Mouse (Mus musculus) C2C12 (cell line): ENCODE measurements at regions not wholly inside any gene's neighbourhood (a gene's known extent, or its start where the extent isn't known, plus 50 kb on each side); places are given as distances from the start of the nearest gene placed in this dataset.

Experiments used
- H3K27me3 ChIP-seq: one replicate; pipeline ENCODE4 v1.6.1; 2011; ENCODE audit not compliant: control insufficient read depth, insufficient read depth, insufficient read length
- H3K36me3 ChIP-seq: one replicate; pipeline ENCODE4 v1.6.1; 2011; ENCODE audit not compliant: control insufficient read depth, insufficient read depth
- H3K4me3 ChIP-seq: one replicate; pipeline ENCODE4 v1.5.1; 2011; ENCODE audit warnings: mild to moderate bottlenecking, control low read depth; ENCODE audit not compliant: poor library complexity, insufficient read depth, severe bottlenecking
- H3K79me2 ChIP-seq: one replicate; pipeline ENCODE4 v1.6.1; 2011; ENCODE audit not compliant: control insufficient read depth, insufficient read depth
- H3K79me3 ChIP-seq: one replicate; pipeline ENCODE4 v1.6.1; 2011; ENCODE audit warnings: low read depth, control low read depth
- H3ac ChIP-seq: one replicate; pipeline ENCODE3; 2011; ENCODE audit warnings: low read depth; ENCODE audit not compliant: control insufficient read depth, insufficient read length
- CEBPB ChIP-seq: IDR thresholded peaks from one replicate; pipeline ENCODE4 v1.6.1; 2011; ENCODE audit warnings: low read depth, mild to moderate bottlenecking, control low read depth, moderate library complexity
- CTCF ChIP-seq: IDR thresholded peaks from one replicate; pipeline ENCODE4 v1.5.1; 2011; ENCODE audit not compliant: control insufficient read depth, insufficient read depth, insufficient read length
- FOSL1 ChIP-seq: IDR thresholded peaks from one replicate; pipeline ENCODE4 v1.8.0; 2011; ENCODE audit warnings: mild to moderate bottlenecking, low read length; ENCODE audit not compliant: poor library complexity, insufficient read depth, severe bottlenecking
- MAX ChIP-seq: IDR thresholded peaks from one replicate; pipeline ENCODE4 v1.6.1; 2011; ENCODE audit warnings: mild to moderate bottlenecking, control low read depth
- MYOD1 ChIP-seq: IDR thresholded peaks from one replicate; pipeline ENCODE4 v1.6.1; 2011; ENCODE audit warnings: low read depth; ENCODE audit not compliant: control insufficient read depth, insufficient read length
- MYOG ChIP-seq: IDR thresholded peaks from one replicate; pipeline ENCODE4 v1.6.1; 2011; ENCODE audit not compliant: control insufficient read depth, insufficient read length; ENCODE audit errors: extremely low read depth
- USF1 ChIP-seq: IDR thresholded peaks from one replicate; pipeline ENCODE4 v1.6.1; 2011; ENCODE audit warnings: low read depth, mild to moderate bottlenecking, control low read depth, moderate library complexity

DNA sequence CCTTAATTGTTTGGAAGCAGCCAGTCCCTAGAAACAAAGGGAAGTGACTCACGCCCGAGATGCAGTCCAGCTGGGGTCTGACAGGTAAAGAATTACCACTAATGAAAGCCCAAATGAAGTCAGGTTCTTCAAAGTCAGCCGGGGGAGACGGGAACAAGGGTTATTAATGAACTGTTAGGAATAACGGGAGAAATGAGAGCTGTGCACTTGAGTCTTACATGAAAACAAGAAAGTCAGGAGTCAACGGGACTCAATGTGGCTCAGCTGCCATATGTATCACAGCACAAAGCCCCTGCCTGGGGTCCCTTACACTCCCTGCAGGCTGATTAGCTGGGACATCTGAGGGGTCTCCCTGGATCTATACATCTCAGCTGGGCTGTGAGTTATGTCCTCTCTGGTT is 354.7 kb upstream of the Adamts9 start:
- H3K79me2 ChIP-seq, result no peaks in the 10 kb centered on the region
- no peak for TF ChIP-seq FOSL1
- TF ChIP-seq MYOG, result no peak
- no peak for TF ChIP-seq CTCF
- TF ChIP-seq USF1, result no peak
- TF ChIP-seq MAX, result no peak
- TF ChIP-seq CEBPB, result no peak
- no peak for TF ChIP-seq MYOD1

DNA sequence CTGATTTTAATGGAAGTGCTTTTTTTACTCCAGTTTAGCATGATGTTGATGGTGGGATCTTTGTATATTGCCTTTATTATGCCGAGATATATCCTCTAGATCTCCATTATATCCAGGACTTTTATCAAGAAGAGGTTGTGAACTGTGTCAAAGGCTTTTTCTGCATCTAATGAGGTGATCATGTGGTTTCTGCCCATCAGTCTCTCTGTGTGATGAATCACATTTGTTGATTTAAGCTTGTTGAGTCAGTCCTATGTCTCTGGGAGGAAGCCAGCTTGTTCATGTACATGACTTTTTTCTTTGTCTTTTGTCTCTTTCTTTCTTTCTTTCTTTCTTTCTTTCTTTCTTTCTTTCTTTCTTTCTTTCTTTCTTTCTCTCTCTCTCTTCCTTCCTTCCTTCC is 348.4 kb upstream of the Adamts9 start:
- Histone ChIP-seq H3K79me2 (no peaks in the 10 kb centered on the region), H3K36me3 (no peaks in the 10 kb centered on the region), H3K79me3 (no peaks in the 10 kb centered on the region), H3ac (no peak overlapping the region), H3K4me3 (no peak overlapping the region), H3K27me3 (no peaks in the 10 kb centered on the region)
- no peak for TF ChIP-seq CTCF
- TF ChIP-seq USF1, result peak; percentile 53
- TF ChIP-seq FOSL1, result peak; percentile 70
- peak; percentile 47 for TF ChIP-seq MAX

More for the DNA sequence above, 354.7 kb upstream of the Adamts9 start:
- Histone ChIP-seq H3K36me3 (no peaks in the 10 kb centered on the region), H3ac (no peak overlapping the region), H3K4me3 (no peak overlapping the region), H3K79me3 (no peaks in the 10 kb centered on the region), H3K27me3 (no peaks in the 10 kb centered on the region)

DNA sequence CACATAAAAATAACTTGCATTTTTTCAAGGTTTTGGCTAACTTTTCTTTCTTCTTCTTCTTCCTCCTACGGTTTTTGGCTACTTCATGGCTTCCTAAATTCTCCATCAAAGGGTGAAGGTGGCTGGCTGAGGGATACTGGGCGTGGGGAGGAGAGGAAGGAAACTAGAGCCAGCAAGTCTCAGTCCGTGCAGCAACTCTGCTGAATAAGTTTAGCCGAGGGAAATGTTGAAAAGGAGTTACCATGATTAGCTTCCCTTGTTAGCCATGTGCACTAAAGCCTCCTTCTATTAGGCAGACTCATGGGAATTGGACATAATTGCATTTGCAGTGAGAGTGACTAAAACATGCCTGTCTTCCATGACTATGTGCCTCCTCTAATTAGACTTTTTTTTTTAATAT is 345.1 kb upstream of the Adamts9 start:
- no peak overlapping the region for H3K4me3 ChIP-seq
- H3ac ChIP-seq, result no peak overlapping the region
- no peaks in the 10 kb centered on the region for H3K79me3 ChIP-seq
- H3K36me3 ChIP-seq, result no peaks in the 10 kb centered on the region
- TF ChIP-seq CEBPB (no peak), USF1 (no peak), MYOD1 (no peak), MAX (no peak), CTCF (no peak), FOSL1 (no peak), MYOG (no peak)
- H3K27me3 ChIP-seq, result no peaks in the 10 kb centered on the region
- no peaks in the 10 kb centered on the region for H3K79me2 ChIP-seq

DNA sequence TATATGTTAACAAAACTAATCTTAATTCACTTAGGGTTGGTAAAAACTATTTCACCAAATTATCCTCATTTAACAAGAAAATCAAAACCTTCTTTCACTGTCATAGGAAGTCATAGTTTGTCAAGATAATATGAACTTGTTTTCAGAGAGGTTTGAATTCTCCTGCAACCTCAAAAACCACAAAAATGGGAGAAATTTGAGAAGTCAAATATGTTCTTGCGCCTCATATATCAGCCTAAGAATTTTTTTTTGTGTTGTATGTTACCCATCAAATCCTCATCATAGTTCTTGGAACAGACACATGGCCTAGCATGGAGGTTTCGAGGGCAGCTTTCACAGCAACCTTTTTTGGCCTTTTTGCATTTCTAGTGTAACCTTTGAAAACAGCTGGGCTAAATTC is 342.5 kb upstream of the Adamts9 start:
- TF ChIP-seq MAX (peak; percentile 88), CEBPB (no peak)
- no peaks in the 10 kb centered on the region for H3K27me3 ChIP-seq
- H3ac ChIP-seq, result no peak overlapping the region

DNA sequence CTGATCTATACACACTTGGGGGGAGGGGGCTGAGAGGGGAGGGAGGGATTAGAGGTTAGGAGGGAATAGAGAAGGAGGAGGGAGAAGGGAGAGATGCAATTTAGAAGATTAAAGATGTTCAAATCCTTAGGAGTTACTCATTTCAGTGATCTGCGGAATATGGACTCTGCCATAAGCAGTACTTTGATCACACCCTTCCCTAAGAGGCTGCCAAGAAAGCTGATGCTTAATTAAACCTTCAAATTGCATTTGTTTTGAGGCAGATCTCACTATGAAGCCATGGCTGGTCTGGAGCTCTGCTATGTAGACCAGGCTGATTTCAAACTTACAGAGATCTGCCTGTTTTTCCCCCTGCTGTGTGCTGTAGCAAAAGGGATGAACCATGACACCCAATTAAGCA is 338.2 kb upstream of the Adamts9 start:
- Histone ChIP-seq H3K36me3 (no peaks in the 10 kb centered on the region), H3K4me3 (no peak overlapping the region), H3K79me3 (no peaks in the 10 kb centered on the region), H3ac (no peak overlapping the region), H3K79me2 (no peaks in the 10 kb centered on the region), H3K27me3 (no peaks in the 10 kb centered on the region)
- TF ChIP-seq MYOG (no peak), FOSL1 (no peak), CEBPB (no peak), MYOD1 (no peak), CTCF (no peak)

More for the DNA sequence above, 342.5 kb upstream of the Adamts9 start:
- H3K79me2 ChIP-seq, result no peaks in the 10 kb centered on the region
- no peaks in the 10 kb centered on the region for H3K79me3 ChIP-seq
- no peak overlapping the region for H3K4me3 ChIP-seq
- no peaks in the 10 kb centered on the region for H3K36me3 ChIP-seq

DNA sequence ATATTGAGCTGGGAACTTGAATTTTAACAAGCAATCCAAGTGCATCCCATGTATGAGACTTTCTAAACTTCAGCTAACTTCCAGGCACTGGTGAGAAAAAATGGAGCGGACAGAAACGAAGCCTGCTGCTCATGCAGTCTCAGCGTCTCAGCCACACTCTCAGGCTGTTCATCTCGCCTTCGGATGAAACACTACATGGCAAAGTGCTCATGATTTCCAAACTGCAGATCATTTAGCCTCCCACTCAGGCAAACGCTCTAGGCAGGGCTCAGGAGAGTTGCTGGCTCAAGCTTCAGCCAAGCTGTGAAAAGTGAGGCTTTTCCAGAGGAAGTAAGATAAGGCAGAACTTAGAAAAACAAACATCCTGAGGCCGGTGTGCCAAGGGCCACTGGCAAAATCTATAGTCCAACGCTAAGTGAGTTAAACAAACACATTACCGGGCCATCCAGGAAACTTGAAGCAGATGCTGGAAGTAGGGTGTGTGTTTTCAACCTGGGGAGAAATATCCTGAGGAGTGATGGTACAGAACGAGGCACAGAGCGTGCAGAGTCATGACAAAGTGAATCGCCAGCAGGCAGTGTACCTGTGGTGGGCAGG is 330.7 kb upstream of the Adamts9 start:
- no peaks in the 10 kb centered on the region for H3K79me3 ChIP-seq
- no peaks in the 10 kb centered on the region for H3K36me3 ChIP-seq
- H3K4me3 ChIP-seq, result no peak overlapping the region
- H3K27me3 ChIP-seq, result no peaks in the 10 kb centered on the region
- no peak overlapping the region for H3ac ChIP-seq
- H3K79me2 ChIP-seq, result no peaks in the 10 kb centered on the region
- TF ChIP-seq MYOD1 (no peak), FOSL1 (no peak), MYOG (no peak), CTCF (no peak), CEBPB (no peak), MAX (no peak), USF1 (no peak)

DNA sequence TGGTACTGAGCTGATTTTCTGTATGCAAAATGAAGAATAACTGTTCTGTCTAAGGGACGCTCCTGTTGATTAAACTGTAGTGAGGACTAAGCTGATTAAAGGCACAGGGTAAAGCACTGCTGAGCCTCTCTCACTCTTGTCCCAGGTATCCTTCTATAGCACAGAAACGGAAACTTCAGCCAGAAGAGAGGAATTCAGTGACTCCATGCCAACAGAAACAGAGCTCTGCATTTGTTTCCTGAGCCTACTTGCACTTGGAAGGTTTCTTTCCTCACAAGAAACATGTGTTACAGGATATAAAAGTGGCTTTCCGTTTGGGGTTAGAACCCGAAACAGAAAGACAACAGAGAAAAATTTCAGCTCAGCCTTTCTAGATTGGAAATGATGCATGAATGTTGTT is 328.9 kb upstream of the Adamts9 start:
- TF ChIP-seq CEBPB, result no peak
- no peak for TF ChIP-seq MYOG
- no peak for TF ChIP-seq USF1
- TF ChIP-seq FOSL1, result no peak
- TF ChIP-seq MAX, result no peak
- TF ChIP-seq CTCF, result no peak
- TF ChIP-seq MYOD1, result no peak
- Histone ChIP-seq H3K27me3 (no peaks in the 10 kb centered on the region), H3K36me3 (no peaks in the 10 kb centered on the region), H3K79me3 (no peaks in the 10 kb centered on the region), H3ac (no peak overlapping the region), H3K79me2 (no peaks in the 10 kb centered on the region), H3K4me3 (no peak overlapping the region)
